Mouse (Mus musculus) C2C12 (cell line): ENCODE results near the gene Ssbp1.

ENCODE experiments used
- CTCF ChIP-seq: IDR thresholded peaks from one replicate; pipeline ENCODE4 v1.5.1; 2011; ENCODE audit not compliant: control insufficient read depth, insufficient read depth, insufficient read length
- MAX ChIP-seq: IDR thresholded peaks from one replicate; pipeline ENCODE4 v1.6.1; 2011; ENCODE audit warnings: mild to moderate bottlenecking, control low read depth

DNA sequence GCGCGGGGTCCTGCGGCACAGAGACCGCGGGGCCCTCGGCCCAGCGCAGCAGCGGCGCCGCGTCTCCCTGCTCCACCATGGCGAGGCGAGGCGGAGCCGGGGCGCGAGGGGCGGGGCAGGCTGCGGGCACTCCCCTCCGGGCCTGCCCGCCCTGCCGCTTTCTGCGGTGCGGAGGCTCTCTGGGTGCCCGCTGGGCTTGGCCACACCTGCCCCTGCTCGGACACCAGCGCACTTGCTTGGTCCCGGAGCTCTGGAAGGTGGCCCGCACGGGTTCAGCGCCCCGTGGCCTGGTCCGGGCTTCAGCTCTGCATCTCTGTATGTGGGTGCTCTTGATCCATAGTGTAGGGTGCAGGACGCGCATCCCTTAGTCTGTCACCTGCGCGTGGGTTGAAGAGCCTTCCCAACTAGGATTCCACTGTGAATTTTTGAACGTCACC, 35.1 kb upstream of the Ssbp1 start, which contains the start of gene E330009J07Rik:
- no peak for TF ChIP-seq MAX
- TF ChIP-seq CTCF = no peak
